Mouse (Mus musculus): ENCODE data around the gene Olfr307. TPM values are rescaled to one million over a fixed set of nuclear protein-coding genes. Genes with fewer than 3 reads are reported as not detected.

Olfr307 gene
- polyA plus RNA-seq (2015; fragmentation: Nextera tagmentation; extraction: Ambion mirVana) = not detected in 2 replicates

GRCm38 (mm10) chr7:86337486-86337885 is at the start of gene Olfr307:
TSS of gene Olfr307 (minus strand) at chr7:86337586.

DNA sequence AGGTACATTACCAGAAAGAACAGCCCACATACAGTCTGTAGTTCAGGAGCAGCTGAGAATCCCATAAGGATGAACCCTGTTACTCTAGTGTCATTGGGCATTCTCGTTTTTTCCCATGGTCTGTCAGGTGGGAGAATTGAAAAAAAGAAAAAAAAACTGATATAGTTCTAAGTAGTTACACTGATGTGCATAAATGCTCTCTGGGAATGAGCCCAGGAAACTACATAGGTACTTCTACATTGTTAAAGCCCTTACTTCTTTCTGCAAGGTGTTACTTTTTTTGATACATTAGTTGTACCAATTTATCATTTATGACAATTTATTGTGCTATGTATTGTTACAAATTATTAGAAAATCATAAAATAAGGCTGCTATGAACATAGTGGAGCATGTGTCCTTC is 49.2 kb upstream of the Olfr307 start, which contains the start of gene Olfr304:
Gene Olfr304 (minus strand): TSS at position 101 of the 400 bp plus-strand sequence.

GRCm38 (mm10) chr7:86366828-86367227 is 29.4 kb upstream of the Olfr307 start, which contains the start of gene Olfr305:
TSS of gene Olfr305 (minus strand) at chr7:86366928.

DNA sequence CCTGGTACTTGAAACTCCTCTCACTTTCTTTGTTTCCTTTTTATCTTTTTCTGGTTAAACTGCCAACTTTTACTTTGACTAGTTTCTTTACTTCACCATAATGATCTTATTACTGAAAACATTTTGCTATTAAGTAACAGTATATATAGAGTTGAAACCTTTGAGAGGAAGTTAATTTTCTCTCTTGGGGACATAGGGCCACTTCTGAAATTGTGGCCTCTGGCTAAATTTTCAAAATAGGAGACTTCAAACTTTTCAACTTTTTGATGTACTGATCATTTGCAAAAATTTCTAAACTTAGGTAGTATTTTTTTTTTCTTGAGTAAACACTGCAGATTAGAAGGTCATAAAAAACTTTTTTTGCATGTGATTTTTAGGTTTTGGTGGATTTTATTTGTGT is 11.9 kb downstream of the Olfr307 start, which contains the start of gene Olfr308:
Gene Olfr308 (minus strand): TSS at position 101 of the 400 bp plus-strand sequence.

DNA sequence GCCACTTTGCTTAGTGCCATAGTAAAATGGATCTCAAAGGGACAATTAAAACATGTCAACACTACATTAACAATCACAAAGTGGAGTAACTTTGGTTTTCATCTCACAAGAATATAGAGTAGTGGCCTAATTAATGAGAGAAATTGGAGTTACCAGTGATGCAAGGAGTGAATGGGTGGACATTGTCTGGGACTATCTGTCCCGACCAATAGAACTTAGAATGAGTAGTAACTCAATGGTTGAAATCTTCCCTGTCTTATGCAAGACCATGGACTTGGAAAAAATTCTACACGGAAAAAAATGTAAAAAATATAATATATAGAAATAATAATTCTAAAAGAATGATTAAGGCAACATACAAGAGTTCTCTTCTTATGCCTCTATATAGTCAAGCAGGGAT is 23.8 kb downstream of the Olfr307 start, which contains the start of gene Olfr309:
Gene Olfr309 (minus strand): TSS at position 101 of the 400 bp plus-strand sequence.

Small RNA genes lying within 50 kb of the gene (microRNA-seq; reads per million reads assigned to microRNA genes)
- gene Gm23192 = 0 reads per million in 2 experiments

Other genes with a start within 250 kb of the Olfr307 start
- not detected in 2 replicates for gene Vmn2r75, start 165.8 kb downstream of the Olfr307 start, polyA plus RNA-seq (2015; fragmentation: Nextera tagmentation; extraction: Ambion mirVana)
- gene Vmn2r76, start 91.3 kb downstream of the Olfr307 start, polyA plus RNA-seq (2015; fragmentation: Nextera tagmentation; extraction: Ambion mirVana) = not detected in 2 replicates
- gene Olfr310, start 60.4 kb downstream of the Olfr307 start, polyA plus RNA-seq (2015; fragmentation: Nextera tagmentation; extraction: Ambion mirVana) = not detected in 2 replicates
- not detected in 2 replicates for gene Olfr309, start 23.9 kb downstream of the Olfr307 start, polyA plus RNA-seq (2015; fragmentation: Nextera tagmentation; extraction: Ambion mirVana)
- gene Olfr308, start 12.0 kb downstream of the Olfr307 start, polyA plus RNA-seq (2015; fragmentation: Nextera tagmentation; extraction: Ambion mirVana) = not detected in 2 replicates
- not detected in 2 replicates for gene Olfr305, start 29.3 kb upstream of the Olfr307 start, polyA plus RNA-seq (2015; fragmentation: Nextera tagmentation; extraction: Ambion mirVana)
- not detected in 2 replicates for gene Olfr304, start 49.1 kb upstream of the Olfr307 start, polyA plus RNA-seq (2015; fragmentation: Nextera tagmentation; extraction: Ambion mirVana)
- gene Olfr303, start 60.2 kb upstream of the Olfr307 start, polyA plus RNA-seq (2015; fragmentation: Nextera tagmentation; extraction: Ambion mirVana) = not detected in 2 replicates
- not detected in 2 replicates for gene Olfr301, start 66.3 kb upstream of the Olfr307 start, polyA plus RNA-seq (2015; fragmentation: Nextera tagmentation; extraction: Ambion mirVana)
- gene Olfr299, start 122.3 kb upstream of the Olfr307 start, polyA plus RNA-seq (2015; fragmentation: Nextera tagmentation; extraction: Ambion mirVana) = not detected in 2 replicates
- gene Olfr298, start 154.9 kb upstream of the Olfr307 start, polyA plus RNA-seq (2015; fragmentation: Nextera tagmentation; extraction: Ambion mirVana) = not detected in 2 replicates
- not detected in 2 replicates for gene Olfr297, start 182.4 kb upstream of the Olfr307 start, polyA plus RNA-seq (2015; fragmentation: Nextera tagmentation; extraction: Ambion mirVana)
- not detected in 2 replicates for gene Olfr295, start 246.3 kb upstream of the Olfr307 start, polyA plus RNA-seq (2015; fragmentation: Nextera tagmentation; extraction: Ambion mirVana)

Data from skeletal muscle tissue, postnatal 0 days (tissue).